Mouse (Mus musculus): ENCODE data around the gene Spon1. TPM values are rescaled to one million over a fixed set of nuclear protein-coding genes. Genes with fewer than 3 reads are reported as not detected.

Spon1 gene
- 3.1 and 4.0 TPM in 2 replicates for polyA plus RNA-seq (2015; fragmentation: Nextera tagmentation; extraction: Ambion mirVana)

- peak within 1 kb of the TSS; percentile 53 for H3K9ac ChIP-seq (ENCODE audit: low read length)
- H3K27ac ChIP-seq (replicated peaks): no peak within 1 kb of the TSS
- no peaks in the 10 kb centered on the region for H3K36me3 ChIP-seq (ENCODE audit: control insufficient read depth, insufficient read depth, low read length)
- peak within 1 kb of the TSS; percentile 95 for H3K4me2 ChIP-seq (replicated peaks; ENCODE audit: low read depth)
- H3K27me3 ChIP-seq (ENCODE audit: control insufficient read depth, insufficient read depth, low read length): no peaks in the 10 kb centered on the region
- H3K9me3 ChIP-seq (ENCODE audit: control insufficient read depth, low read length): no peaks in the 10 kb centered on the region
- 2% methylated on average over 56 of the region's 56 CpGs for WGBS
- TF ChIP-seq EP300 (optimal IDR thresholded peaks at IDR 0.05): no peak
- no peak for TF ChIP-seq CTCF (IDR thresholded peaks at IDR 0.05; ENCODE audit: low read depth)
- peak within 1 kb of the TSS; percentile 46 for H3K4me3 ChIP-seq (ENCODE audit: low read depth, low read length)
- DNase-seq (ENCODE audit: low spot score) (peak; percentile 52), ATAC-seq (ENCODE audit: low FRiP score, low TSS enrichment) (peak; percentile 86)
- peaks cover 3% of the 10 kb centered on the region; the same call in 1 of the 2 replicates for H3K4me1 ChIP-seq (replicated peaks; ENCODE audit: control insufficient read depth, insufficient read depth)
Observed at GRCm38 (mm10) chr7:113765667-113766497, at the start of gene Spon1. Spon1 (plus strand) TSS chr7:113765998.

- Histone ChIP-seq H3K9me3 (ENCODE audit: control insufficient read depth, low read length) (no peaks in the 10 kb centered on the region), H3K27me3 (ENCODE audit: control insufficient read depth, insufficient read depth, low read length) (no peaks in the 10 kb centered on the region), H3K36me3 (ENCODE audit: control insufficient read depth, insufficient read depth, low read length) (no peaks in the 10 kb centered on the region), H3K4me2 (replicated peaks; ENCODE audit: low read depth) (no peak overlapping the region), H3K27ac (replicated peaks) (no peak overlapping the region), H3K4me3 (ENCODE audit: low read depth, low read length) (no peak overlapping the region), H3K4me1 (replicated peaks; ENCODE audit: control insufficient read depth, insufficient read depth) (no peaks in the 10 kb centered on the region), H3K9ac (ENCODE audit: low read length) (no peak overlapping the region)
- WGBS: 83% methylated on average over 2 of the region's 2 CpGs
- TF ChIP-seq CTCF (IDR thresholded peaks at IDR 0.05; ENCODE audit: low read depth) (no peak), EP300 (optimal IDR thresholded peaks at IDR 0.05) (no peak)
- ATAC-seq (ENCODE audit: low FRiP score, low TSS enrichment) (no peak), DNase-seq (ENCODE audit: low spot score) (no peak)
Observed at GRCm38 (mm10) chr7:113721994-113722393, 43.8 kb upstream of the Spon1 start.

DNA sequence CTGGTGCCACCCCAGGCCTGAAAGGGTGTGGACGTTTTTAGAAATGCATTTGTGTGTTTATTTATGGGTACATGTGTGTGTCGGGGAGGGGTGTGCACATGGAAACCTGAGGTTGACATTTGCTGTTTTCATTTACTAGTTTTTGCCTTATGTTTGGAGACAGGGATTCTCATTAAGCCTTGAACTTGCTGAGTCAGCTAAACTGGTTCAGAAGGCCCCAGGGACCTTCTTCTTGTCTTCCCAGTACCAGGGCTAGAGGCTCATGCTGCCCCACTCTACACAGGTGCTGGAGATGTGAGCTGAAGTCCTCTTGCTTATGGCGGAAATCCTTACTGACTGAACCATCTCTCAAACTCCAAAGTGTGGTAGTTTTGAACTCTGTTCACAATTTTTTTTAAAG lies 41.9 kb upstream of the Spon1 start:
- 67% methylated on average over 3 of the region's 3 CpGs for WGBS
- no peak overlapping the region for H3K27ac ChIP-seq (replicated peaks)
- no peaks in the 10 kb centered on the region for H3K9me3 ChIP-seq (ENCODE audit: control insufficient read depth, low read length)
- no peak overlapping the region for H3K9ac ChIP-seq (ENCODE audit: low read length)
- H3K4me3 ChIP-seq (ENCODE audit: low read depth, low read length): no peak overlapping the region
- H3K4me2 ChIP-seq (replicated peaks; ENCODE audit: low read depth): no peak overlapping the region
- H3K27me3 ChIP-seq (ENCODE audit: control insufficient read depth, insufficient read depth, low read length): no peaks in the 10 kb centered on the region
- no peaks in the 10 kb centered on the region for H3K4me1 ChIP-seq (replicated peaks; ENCODE audit: control insufficient read depth, insufficient read depth)
- no peak for DNase-seq (ENCODE audit: low spot score)
- no peaks in the 10 kb centered on the region for H3K36me3 ChIP-seq (ENCODE audit: control insufficient read depth, insufficient read depth, low read length)
- no peak for ATAC-seq (ENCODE audit: low FRiP score, low TSS enrichment)
- TF ChIP-seq CTCF (IDR thresholded peaks at IDR 0.05; ENCODE audit: low read depth) (no peak), EP300 (optimal IDR thresholded peaks at IDR 0.05) (no peak)

GRCm38 (mm10) chr7:113727999-113728713 lies 37.6 kb upstream of the Spon1 start:
- Histone ChIP-seq H3K4me1 (replicated peaks; ENCODE audit: control insufficient read depth, insufficient read depth) (no peaks in the 10 kb centered on the region), H3K4me3 (ENCODE audit: low read depth, low read length) (no peak overlapping the region), H3K27me3 (ENCODE audit: control insufficient read depth, insufficient read depth, low read length) (no peaks in the 10 kb centered on the region), H3K4me2 (replicated peaks; ENCODE audit: low read depth) (no peak overlapping the region), H3K36me3 (ENCODE audit: control insufficient read depth, insufficient read depth, low read length) (no peaks in the 10 kb centered on the region), H3K9ac (ENCODE audit: low read length) (no peak overlapping the region), H3K9me3 (ENCODE audit: control insufficient read depth, low read length) (no peaks in the 10 kb centered on the region), H3K27ac (replicated peaks) (no peak overlapping the region)
- TF ChIP-seq EP300 (optimal IDR thresholded peaks at IDR 0.05) (no peak), CTCF (IDR thresholded peaks at IDR 0.05; ENCODE audit: low read depth) (no peak)
- 47% methylated on average over 8 of the region's 8 CpGs for WGBS
- ATAC-seq (ENCODE audit: low FRiP score, low TSS enrichment): no peak
- no peak for DNase-seq (ENCODE audit: low spot score)

GRCm38 (mm10) chr7:113728926-113729325 lies 36.9 kb upstream of the Spon1 start:
- H3K9me3 ChIP-seq (ENCODE audit: control insufficient read depth, low read length): no peaks in the 10 kb centered on the region
- no peak overlapping the region for H3K4me3 ChIP-seq (ENCODE audit: low read depth, low read length)
- no peak overlapping the region for H3K27ac ChIP-seq (replicated peaks)
- H3K4me1 ChIP-seq (replicated peaks; ENCODE audit: control insufficient read depth, insufficient read depth): no peaks in the 10 kb centered on the region
- no peak for TF ChIP-seq EP300 (optimal IDR thresholded peaks at IDR 0.05)
- TF ChIP-seq CTCF (IDR thresholded peaks at IDR 0.05; ENCODE audit: low read depth): no peak
- WGBS: 21% methylated on average over 2 of the region's 2 CpGs
- no peaks in the 10 kb centered on the region for H3K27me3 ChIP-seq (ENCODE audit: control insufficient read depth, insufficient read depth, low read length)
- ATAC-seq (ENCODE audit: low FRiP score, low TSS enrichment) (no peak), DNase-seq (ENCODE audit: low spot score) (no peak)
- H3K9ac ChIP-seq (ENCODE audit: low read length): no peak overlapping the region
- H3K36me3 ChIP-seq (ENCODE audit: control insufficient read depth, insufficient read depth, low read length): no peaks in the 10 kb centered on the region
- H3K4me2 ChIP-seq (replicated peaks; ENCODE audit: low read depth): no peak overlapping the region
